Mouse (Mus musculus) retina, adult 2 months (tissue): ENCODE results near the gene Piga.

ENCODE experiments used
- DNase-seq: peaks from one replicate; pipeline ENCODE4 v3.0.0-alpha.2; 2012; ENCODE audit warnings: low read depth, low spot score

The Piga gene

DNA sequence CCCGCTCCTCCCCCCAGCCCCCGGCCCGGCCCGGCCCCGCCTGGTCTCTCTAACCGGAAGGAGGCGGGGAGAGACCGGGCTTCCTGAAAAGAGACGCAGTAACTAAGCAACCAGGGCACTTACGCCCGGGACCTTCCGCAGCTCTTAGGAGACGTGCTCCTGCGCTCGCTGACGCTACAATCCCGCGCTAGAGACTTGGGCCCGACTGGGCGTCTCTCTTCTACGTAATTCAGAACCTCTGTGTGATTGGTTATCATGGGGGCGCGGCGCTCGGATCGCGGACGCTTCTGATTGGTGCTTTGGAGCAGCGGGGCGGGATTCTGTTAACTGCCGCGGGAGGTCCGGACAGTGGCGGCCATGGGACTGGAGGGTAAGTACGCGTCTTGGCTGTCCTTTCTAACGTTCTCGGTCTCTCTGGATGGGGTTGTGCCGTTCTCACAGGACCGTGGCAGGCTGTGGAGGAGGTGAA, at the start of gene Piga:
Gene Piga (plus strand): TSS at position 317 of the 469 bp plus-strand sequence.
- peak; percentile 86 for DNase-seq

DNA sequence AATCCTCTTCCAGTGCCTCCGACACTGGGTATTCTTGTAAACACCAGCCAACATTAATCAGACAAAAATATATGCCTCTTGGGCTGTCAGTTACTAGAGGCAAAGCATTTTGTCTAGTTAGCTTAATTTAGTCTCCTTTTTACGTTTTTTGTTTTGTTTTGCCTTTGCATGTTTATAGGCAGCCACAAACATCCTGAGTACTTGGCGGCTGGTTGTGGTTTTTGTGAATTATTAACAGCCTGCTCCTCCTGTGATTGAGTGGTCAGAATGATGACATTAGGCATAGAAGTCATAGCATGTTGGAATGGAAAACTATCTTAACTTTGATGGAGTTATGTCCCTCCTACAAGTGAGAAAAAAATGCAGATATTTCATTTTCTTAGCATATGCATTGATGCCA, 49.0 kb upstream of the Piga start:
- no peak for DNase-seq

DNA sequence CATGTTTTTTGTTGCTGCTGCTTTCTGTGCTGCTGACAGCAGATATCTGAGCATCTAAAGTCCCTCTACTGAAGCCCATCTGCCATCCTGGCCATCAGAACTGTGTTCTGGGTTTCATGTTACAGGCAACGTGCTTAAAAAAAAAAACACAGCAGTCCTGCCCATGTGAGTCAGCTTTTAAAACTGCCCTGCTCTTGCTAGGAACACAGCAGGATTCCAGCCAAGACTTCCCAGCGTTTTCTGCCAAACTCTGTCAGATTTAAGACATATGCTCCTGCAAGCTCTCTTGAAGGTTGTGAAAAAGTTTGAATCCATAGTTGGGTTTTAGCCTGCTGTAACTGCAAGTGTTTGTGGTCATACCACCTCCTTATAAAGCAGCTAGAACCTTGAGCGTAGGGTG, 46.5 kb upstream of the Piga start, which contains the start of gene Vegfd:
Gene Vegfd (plus strand): TSS at position 298 of the 400 bp plus-strand sequence.
- no peak for DNase-seq

DNA sequence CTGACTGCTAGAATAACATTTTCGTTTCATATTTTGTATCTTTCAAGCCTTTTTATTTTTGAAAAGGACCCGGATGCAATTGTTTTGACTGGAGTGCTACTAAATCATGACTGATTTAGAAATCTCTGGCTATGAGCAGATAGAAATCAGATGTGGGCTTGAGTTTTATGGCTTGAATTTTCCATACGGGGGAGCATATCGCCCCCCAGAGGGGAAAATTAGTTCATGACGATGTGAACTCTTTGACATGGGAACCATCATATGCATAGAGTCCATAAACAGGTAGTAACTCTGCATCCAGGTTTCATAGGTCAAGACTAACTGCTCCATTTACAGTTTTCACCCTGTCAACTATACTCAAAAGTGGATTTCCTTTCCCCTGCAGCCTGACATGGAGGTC, 45.0 kb upstream of the Piga start:
- DNase-seq = no peak

DNA sequence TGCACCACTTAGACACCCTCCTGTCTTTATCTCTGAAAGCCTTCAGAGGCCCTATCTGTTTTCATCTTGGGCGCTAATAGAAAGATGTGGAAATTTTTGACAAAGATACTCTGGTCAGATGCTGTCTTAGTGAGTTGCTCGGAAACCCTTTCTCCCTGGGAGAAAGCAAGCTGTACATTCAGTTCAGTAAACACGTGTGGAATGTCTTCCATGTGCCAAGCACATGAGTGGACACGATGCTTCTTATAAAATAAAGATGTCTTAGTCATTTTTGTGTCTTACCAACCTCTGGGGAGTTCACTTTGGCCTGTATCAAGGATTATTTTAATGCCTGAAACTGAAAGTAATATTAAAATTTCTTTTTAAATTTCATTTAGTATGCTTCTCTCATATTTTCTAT, 39.9 kb upstream of the Piga start:
- no peak for DNase-seq

DNA sequence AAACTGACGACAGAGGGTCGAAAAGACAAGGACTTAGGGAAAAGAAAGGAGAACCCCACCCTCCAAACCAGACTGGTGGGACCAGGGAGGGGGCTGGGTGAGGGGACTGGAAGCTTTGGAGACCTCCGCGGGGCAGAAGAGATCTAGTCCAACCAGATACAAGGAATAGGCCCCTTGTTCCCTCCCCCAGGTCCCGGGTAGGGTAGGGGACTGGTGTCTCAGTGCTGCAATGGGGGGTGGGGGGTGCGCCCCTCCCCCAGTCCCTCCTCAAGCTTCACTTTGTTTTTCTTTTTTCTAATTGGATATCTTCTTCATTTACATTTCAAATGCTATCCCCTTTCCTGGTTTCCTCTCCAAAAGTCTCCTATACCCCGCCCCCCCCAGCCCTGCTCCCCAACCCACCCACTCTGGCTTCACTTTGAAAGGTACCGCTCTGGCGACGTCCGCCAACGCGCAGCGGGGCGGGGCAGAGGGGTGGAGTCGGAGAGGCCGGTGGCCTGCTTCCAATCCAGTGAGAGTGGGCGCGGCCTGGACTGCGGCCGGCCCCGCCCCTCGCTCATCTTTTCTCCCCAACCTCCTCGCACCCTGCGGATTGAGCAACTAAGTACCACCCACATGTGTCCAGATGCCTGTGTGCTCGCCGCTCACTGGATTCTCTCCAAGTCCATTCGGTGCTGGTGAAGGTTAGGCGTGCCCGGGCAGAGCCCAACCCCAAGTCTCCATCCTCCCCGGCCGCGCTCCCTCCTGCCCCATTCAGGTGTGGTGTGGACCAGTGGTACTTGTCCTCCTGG, 37.8 kb upstream of the Piga start:
- peak; percentile 11 for DNase-seq

DNA sequence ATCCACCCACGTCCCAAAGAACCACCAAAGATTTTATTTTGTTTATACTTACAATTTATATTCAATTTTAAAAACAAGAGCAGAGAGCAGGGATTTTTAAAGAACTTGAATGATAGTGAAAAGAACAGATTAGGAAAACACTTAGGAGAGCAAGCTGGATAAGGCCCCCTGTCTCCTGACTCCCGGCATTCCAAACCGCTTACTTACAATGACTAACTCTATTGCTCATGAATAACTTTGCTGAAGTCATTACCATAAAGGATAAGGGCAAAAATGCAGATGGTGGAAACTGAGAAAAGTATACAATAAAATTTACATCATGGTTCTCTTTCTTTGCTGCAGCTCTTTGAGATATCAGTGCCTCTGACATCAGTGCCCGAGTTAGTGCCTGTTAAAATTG, 25.5 kb upstream of the Piga start:
- no peak for DNase-seq

DNA sequence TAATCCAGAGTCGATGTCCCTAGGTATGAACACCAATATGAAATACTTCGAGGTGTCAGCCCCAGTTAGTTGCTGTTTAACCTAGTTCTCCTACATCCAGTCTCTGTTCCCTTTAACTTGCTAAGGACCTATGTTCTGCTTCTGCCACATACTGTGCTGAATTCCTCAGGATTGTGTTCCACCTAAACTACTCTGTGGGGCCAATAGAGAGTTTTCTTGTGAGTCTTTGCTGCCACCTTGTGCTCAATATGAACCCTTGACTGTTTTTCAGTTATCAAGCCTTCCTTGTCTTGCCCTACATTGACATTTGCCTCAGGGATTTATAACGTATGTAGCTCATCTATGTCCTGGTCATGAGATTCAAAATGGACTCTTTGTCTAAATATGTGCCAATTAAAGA, 21.1 kb upstream of the Piga start:
- no peak for DNase-seq

DNA sequence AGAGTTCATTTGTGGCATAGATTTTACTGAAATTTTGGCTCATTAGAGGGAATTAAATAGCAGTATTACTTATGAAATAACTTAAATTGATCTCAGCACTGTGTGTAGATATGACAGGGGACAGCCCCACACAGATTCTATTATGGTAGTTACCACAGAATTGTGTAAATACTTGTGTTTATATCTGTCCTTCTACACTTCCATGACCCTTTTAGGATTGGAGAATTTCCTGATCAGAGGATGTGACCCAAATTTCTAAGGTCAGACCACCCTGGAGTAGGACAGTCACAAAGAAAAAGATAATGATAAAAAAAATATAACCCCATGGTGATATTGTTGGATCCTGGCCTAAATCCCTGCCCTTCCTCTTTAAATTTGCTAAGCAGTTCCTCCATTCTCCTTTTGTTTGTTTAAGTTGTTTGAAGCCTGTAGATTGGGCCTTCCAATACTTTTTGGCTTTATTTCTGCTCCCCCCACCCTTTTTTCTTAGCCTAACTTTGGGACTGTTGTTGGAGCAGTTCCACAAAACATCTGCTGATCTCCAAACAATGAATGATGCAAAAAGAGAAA, 14.4 kb upstream of the Piga start:
- DNase-seq = no peak

DNA sequence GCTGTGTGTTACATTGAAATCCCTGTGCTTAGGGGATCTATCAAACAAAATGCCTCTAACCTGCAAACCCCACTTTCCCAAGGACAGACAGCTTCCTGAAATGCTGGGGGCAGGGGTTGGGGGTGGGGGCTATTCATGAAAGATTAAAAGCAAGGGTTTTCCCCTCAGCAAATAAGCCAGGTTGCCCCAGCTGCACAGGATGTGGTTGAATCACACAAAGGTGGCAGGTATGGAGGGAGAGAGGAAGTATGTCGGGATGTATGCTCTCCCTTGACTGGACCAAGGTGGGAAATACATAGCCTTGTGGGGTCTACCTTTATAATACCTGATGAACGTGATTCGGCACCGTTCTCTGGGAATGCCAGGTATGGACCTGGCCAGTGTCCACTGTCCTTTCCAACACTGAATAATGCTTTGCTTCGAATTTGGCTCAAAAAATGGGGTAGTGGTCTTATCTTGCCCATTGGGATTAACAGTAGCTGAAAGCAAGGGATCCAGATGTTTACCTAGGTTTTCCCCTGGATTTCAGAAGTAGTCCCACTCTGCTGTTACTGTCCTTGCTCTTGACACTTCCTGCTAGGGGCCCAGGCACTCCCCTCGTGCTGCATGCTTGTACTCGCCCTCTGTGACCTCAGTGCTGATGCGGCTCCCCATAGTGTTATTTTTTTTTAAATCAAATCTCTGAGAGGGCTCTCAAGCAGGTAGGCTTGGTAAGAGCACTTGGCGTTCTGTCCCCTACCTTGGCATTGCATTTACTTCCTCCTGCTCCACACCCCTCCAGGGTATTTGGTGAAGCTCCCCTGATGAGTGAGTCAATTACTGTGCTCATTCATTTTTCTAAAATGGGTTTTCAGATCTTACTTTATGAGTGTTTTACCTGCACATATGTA, 13.2 kb upstream of the Piga start:
- no peak for DNase-seq

DNA sequence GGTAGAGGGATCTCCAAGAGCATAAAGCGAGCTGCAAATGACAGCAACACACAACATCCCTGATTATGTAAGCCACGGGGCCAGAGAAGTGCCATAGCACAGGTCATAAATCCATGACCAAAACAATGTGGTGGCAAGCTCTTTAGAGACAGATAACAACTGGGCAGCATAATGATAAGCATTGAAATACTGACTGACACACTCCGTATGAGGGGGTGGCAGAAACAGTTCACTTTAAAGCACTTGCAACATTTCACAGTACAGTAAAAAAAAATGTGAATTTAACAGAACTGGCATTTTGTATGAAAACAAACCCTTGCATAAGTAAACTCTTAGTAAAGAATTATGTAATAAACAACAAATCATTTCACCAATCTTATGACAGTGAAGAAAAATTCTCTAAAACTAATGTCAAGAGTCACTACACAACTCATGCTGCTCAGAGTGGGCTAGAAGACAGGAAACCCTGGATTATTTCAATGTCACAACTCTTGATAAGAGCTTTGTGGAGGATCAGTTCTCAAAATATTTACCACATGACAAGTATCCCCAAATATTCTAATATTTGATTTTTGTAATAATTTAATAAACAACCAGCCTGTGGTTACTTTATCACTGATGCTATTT, 11.2 kb upstream of the Piga start:
- DNase-seq = no peak

DNA sequence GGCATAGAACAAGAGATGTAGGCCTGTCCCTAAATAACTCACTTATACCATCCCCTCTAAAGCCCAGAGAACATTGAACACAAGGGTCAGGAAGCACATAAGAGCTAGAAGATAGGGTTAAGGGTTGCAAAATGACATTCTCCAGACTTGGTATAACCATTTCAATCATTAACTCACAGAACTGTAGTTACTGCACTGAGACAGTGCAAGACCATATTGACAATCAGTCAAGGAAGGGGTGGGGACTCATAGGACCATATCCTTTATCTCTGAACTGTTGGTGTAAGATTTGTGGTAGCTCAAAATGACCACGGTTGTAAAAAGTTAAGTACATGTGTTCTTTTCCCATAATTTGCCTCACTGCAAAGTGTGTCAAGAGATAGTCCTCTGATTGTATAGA, 9.0 kb upstream of the Piga start:
- DNase-seq = no peak

DNA sequence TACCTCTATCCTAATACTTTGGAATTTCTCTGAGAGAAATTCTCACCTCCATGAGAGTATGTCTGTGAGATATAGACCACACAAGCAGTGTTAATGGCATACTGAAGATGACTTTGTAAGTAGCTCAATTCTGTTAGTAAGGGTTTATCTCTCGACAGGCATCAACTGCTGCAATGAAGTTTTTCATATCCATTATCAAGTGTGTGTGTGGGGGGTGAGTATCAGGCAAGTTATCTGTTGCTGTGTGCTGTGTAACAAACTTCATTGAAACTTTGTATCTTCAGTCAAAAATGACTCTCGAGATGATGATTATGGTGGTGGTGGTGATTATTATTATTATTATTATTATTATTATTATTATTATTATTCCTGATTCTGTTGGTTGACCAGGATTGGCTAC, 2.8 kb upstream of the Piga start:
- DNase-seq = no peak

DNA sequence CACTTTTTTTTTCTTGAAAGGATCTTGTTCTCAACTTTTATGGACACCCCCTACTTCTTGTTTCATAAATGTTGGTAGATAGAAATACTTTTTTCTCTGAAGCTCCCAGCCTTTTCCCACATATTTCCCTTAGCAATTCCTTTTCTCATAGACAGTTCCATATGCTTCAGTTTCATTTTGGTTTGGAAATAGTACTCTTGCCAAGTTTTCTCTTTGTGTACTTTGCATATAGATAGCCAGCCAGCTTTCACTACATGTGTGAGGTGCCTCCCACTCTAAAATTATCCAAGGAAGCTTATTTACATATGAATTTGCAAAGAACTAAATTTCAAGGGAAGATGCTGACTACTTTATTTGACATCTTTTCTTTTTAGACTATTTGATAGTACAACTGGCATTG, 1.6 kb upstream of the Piga start:
- no peak for DNase-seq

DNA sequence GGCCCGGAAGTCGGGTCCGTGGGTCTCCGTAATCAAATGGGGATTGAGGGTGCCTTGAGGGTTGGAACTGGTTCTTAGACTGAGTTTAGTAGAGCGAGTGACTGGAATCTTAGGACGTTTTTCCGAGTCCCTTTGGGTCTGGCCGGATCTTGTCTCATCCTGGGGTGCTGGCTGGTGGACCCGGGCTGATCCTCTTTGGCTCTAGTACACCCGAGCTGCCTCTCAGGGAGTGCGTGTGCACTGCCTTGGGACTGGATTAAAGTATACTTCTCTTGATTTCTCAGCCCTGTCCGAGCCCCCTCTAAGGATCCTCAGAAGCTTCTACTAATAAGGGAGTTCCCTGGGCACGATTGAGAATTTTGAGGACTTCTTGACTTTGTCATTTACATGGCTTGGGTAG, 368 bp downstream of the Piga start:
- DNase-seq = no peak

DNA sequence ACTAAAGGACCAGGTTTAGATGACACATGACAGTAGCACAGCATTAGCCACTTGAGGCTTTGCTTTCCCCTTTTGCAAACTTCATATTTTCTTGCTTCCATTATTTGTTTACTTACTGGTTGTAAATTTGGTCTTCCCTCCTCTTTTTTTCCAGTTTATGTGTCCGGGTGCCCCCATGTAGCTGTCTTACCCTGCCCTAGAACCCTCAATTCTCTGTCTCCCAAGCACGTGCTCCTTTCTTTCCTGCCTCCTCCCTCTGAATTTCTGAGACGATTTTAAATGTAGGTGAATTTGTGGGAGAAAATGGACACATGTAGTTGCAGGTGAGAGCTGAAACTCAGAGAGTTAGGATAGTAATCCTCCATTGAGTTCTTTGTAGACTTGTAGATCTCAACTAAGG, 931 bp downstream of the Piga start:
- DNase-seq = no peak

DNA sequence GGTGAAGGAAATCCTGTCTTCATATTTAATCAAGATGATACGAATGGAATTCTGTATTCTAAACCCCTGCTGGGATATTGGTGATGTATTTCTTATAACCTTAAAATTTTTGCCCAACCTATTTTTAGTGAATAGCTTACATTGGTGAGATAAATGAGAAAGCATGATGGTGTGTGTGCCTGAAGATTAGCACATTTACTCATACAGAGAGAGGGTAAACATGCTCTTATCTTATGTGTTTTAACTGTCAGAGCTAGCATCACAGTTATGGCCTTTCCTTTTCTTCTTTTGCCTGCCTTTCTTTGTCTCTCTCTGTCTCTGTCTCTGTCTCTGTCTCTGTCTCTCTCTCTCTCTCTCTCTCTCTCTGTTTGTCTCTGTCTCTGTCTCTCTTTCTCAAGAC, 5.2 kb downstream of the Piga start:
- no peak for DNase-seq

DNA sequence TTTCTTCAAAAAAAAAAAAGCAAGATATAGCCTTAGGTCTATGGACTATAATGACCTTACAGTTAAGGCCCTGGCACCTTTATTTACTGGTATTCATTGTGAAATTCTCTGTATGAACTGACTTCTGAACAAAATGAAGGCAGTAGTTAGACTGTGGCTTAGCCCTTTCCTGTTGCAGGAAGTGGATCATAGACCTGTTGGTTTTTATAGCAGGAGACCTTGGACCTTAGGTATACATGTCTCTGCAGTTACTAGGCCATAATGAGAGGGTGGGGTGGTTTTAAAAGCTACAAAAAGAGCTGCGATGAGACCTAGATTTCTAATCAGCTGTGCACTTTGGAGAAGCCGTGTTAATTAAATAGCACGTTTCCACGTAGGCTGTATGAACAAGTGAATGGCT, 7.7 kb downstream of the Piga start:
- no peak for DNase-seq

DNA sequence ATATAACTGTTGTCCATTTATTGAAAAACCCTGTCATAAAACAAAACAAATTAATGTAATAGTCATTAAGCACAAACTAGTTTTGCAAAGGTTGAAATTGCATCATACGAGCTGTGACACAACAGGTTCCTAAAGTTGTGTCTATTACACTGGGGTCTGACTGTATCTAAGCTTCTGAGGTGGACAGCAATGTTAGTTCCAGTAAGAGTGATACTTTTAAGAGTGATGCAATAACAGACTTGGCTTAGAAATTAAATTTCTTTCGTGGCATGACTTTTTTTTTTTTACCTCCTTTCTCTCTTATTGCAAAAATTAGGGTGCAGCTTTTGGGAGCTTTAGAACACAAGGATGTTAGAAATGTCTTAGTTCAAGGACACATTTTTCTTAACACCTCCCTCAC, 8.6 kb downstream of the Piga start:
- DNase-seq = no peak

DNA sequence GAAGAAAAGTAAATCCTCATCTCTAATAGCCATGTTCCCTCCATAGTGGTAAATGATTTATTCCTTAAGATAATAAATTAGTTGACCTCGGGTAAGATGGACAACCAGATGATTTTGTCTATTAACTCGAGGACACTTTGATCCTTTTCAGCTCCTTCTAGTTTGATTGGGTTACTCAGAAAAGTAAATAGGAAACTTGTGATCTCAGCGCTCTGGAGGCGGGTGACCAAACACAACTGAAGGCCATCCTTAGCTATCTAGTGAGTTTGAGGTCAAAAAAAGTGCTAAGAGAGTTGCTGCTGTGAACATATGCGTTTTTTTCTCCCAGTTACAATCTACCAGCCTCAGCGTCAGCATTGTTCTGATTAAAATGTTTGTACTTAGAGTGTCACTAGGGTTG, 11.0 kb downstream of the Piga start:
- no peak for DNase-seq

DNA sequence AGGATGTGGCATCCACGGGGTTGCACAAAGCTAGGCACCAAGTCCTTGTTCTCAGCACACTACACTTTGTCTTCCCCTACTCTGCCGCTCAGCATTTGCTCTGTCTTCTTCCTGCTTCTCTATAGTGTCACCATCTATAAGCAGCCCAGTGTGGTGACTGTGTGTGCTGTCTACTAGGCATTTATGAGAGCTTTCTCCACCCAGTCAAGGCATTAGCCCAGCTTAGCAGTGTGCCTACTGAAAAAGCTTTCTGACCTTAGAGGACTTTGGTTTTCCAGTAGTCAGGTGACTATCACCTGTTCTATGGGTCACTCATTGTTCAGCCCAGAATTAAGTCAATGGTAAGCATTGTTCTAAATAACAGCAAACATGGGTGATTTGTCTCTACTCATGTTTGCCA, 11.5 kb downstream of the Piga start:
- DNase-seq = no peak

DNA sequence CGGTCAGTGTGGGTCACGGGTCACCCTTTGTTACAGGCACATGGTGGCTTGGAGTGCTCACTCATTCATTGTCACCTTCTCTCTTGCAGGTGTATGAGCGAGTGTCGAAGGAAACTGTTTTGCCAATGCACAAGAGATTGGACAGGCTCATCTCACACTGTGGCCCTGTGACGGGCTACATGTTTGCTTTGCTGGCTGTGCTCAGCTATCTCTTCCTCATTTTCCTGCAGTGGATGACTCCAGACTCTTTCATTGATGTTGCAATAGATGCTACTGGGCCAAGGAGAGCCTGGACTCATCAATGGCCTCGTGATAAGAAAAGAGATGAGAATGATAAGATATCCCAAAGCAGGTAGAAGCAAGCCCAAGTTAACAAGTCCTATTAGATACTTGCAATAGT, 12.0 kb downstream of the Piga start:
- no peak for DNase-seq
